Mouse (Mus musculus): ENCODE measurements around the gene Tmem200a. TPM values are rescaled to one million over a fixed set of nuclear protein-coding genes. Genes with fewer than 3 reads are reported as not detected.

The Tmem200a gene
- polyA plus RNA-seq, 1 experiment, result 11.9 TPM

DNA sequence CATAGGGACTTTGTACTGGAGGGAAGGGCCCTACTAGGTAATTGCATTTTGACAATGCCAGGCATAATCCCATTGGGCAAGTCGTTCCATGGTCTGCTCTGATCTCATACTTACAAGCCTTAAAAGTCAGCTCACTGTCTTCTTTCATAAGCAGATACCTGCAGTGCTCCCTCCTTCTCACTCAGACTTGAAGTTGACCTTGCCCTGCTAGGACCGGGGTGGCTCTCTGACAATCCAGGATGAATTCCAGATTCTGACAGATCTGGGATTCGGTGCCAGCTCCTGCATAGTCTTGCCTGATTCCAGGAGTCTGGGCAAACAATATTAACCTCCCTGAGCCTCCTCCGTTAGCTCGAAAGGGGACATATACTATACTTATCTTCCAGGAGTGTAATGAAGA is 6.9 kb downstream of the Tmem200a start:
- WGBS, result 78% methylated on average over 5 of the region's 5 CpGs
- no peak for TF ChIP-seq CTCF (IDR thresholded peaks at IDR 0.05; ENCODE audit: insufficient read depth, low read length)
- TF ChIP-seq POLR2A (IDR thresholded peaks at IDR 0.05; ENCODE audit: borderline replicate concordance, extremely low read depth, low read depth, low read length), result no peak
- Histone ChIP-seq H3K4me3 (replicated peaks; ENCODE audit: extremely low read depth, low read depth, low read length) (no peak overlapping the region), H3K4me1 (ENCODE audit: control insufficient read depth, insufficient read depth, low read length) (no peaks in the 10 kb centered on the region)
- no peak for DNase-seq

- TF ChIP-seq POLR2A (IDR thresholded peaks at IDR 0.05; ENCODE audit: borderline replicate concordance, extremely low read depth, low read depth, low read length) (no peak), CTCF (IDR thresholded peaks at IDR 0.05; ENCODE audit: insufficient read depth, low read length) (no peak)
- no peak for DNase-seq
- Histone ChIP-seq H3K4me1 (ENCODE audit: control insufficient read depth, insufficient read depth, low read length) (no peaks in the 10 kb centered on the region), H3K4me3 (replicated peaks; ENCODE audit: extremely low read depth, low read depth, low read length) (no peak overlapping the region)
- 86% methylated on average over 4 of the region's 4 CpGs for WGBS
Observed at GRCm38 (mm10) chr10:26063071-26063470, 15.8 kb downstream of the Tmem200a start.

DNA sequence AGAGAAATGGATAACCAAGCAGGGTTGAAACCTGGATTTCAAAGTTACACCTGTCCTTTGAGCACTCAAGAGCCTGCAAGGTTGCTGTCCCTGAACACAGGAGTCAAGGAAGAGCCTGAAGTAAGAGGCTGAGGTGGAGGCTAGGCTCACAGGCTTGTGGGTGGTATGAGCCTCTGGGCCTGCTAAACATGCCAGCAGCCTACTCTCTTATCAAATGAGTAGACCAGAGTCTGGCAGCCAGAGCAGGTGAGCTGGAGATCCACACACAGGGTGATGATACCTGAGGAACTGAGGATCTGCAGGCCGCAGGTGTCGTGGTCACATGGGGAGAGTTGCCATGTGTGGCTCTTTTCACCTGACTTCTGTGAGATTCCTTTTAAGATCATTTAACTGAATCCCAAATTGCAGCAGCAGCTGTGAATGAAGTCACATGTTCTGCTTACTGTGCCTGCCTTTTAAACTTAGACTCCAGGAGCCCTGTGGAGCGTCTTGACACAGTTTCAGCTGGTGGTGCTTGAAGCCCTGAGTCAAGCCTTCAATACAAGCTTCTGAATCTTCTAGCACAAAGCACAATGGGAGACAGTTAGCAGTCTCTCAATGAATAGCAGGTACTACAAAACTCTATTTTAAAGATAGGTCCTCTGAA is 19.1 kb downstream of the Tmem200a start:
- 91% methylated on average over 3 of the region's 3 CpGs for WGBS
- no peak overlapping the region for H3K4me3 ChIP-seq (replicated peaks; ENCODE audit: extremely low read depth, low read depth, low read length)
- DNase-seq, result no peak
- no peaks in the 10 kb centered on the region for H3K4me1 ChIP-seq (ENCODE audit: control insufficient read depth, insufficient read depth, low read length)
- TF ChIP-seq POLR2A (IDR thresholded peaks at IDR 0.05; ENCODE audit: borderline replicate concordance, extremely low read depth, low read depth, low read length) (no peak), CTCF (IDR thresholded peaks at IDR 0.05; ENCODE audit: insufficient read depth, low read length) (no peak)

DNA sequence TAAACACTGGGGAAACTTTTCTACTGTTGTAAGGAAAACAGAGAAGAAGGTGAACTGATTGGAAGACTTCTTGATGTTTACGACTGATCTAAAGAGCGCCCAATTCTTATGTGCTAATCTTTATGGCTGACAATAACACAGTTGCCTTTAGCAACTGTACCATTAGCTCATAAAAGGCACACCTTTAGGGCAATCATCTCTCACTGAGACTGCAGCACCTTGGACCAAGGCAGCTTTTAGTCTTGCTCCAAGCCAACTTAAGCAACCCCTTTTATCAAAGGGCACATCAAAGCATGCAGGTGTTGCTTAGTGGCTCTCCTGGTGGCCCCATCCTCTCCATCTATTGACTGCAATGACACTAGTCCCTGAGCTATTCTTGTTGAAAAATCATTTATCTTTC is 27.7 kb downstream of the Tmem200a start:
- 88% methylated on average over 2 of the region's 2 CpGs for WGBS
- no peak for DNase-seq
- TF ChIP-seq CTCF (IDR thresholded peaks at IDR 0.05; ENCODE audit: insufficient read depth, low read length), result no peak
- no peak for TF ChIP-seq POLR2A (IDR thresholded peaks at IDR 0.05; ENCODE audit: borderline replicate concordance, extremely low read depth, low read depth, low read length)

GRCm38 (mm10) chr10:26034931-26035330 is 43.9 kb downstream of the Tmem200a start:
- Histone ChIP-seq H3K4me3 (replicated peaks; ENCODE audit: extremely low read depth, low read depth, low read length) (no peak overlapping the region), H3K4me1 (ENCODE audit: control insufficient read depth, insufficient read depth, low read length) (no peaks in the 10 kb centered on the region)
- 72% methylated on average over 5 of the region's 5 CpGs for WGBS
- TF ChIP-seq POLR2A (IDR thresholded peaks at IDR 0.05; ENCODE audit: borderline replicate concordance, extremely low read depth, low read depth, low read length) (no peak), CTCF (IDR thresholded peaks at IDR 0.05; ENCODE audit: insufficient read depth, low read length) (no peak)
- DNase-seq, result no peak

More for the DNA sequence above, 27.7 kb downstream of the Tmem200a start:
- no peak overlapping the region for H3K4me3 ChIP-seq (replicated peaks; ENCODE audit: extremely low read depth, low read depth, low read length)
- H3K4me1 ChIP-seq (ENCODE audit: control insufficient read depth, insufficient read depth, low read length), result no peaks in the 10 kb centered on the region

- DNase-seq, result no peak
- TF ChIP-seq CTCF (IDR thresholded peaks at IDR 0.05; ENCODE audit: insufficient read depth, low read length) (no peak), POLR2A (IDR thresholded peaks at IDR 0.05; ENCODE audit: borderline replicate concordance, extremely low read depth, low read depth, low read length) (no peak)
- H3K4me1 ChIP-seq (ENCODE audit: control insufficient read depth, insufficient read depth, low read length), result no peaks in the 10 kb centered on the region
- H3K4me3 ChIP-seq (replicated peaks; ENCODE audit: extremely low read depth, low read depth, low read length), result no peak overlapping the region
- WGBS, result 69% methylated on average over 3 of the region's 3 CpGs
Observed at GRCm38 (mm10) chr10:26018740-26019139, 60.1 kb downstream of the Tmem200a start.

GRCm38 (mm10) chr10:26014298-26014697 is 64.6 kb downstream of the Tmem200a start:
- TF ChIP-seq CTCF (IDR thresholded peaks at IDR 0.05; ENCODE audit: insufficient read depth, low read length) (no peak), POLR2A (IDR thresholded peaks at IDR 0.05; ENCODE audit: borderline replicate concordance, extremely low read depth, low read depth, low read length) (no peak)
- no peaks in the 10 kb centered on the region for H3K4me1 ChIP-seq (ENCODE audit: control insufficient read depth, insufficient read depth, low read length)
- no peak for DNase-seq
- H3K4me3 ChIP-seq (replicated peaks; ENCODE audit: extremely low read depth, low read depth, low read length), result no peak overlapping the region
- WGBS, result 31% methylated on average over 1 of the region's 1 CpGs

GRCm38 (mm10) chr10:26008948-26009347 is 69.9 kb downstream of the Tmem200a start:
- WGBS, result 34% methylated on average over 5 of the region's 5 CpGs
- DNase-seq, result no peak
- TF ChIP-seq POLR2A (IDR thresholded peaks at IDR 0.05; ENCODE audit: borderline replicate concordance, extremely low read depth, low read depth, low read length) (no peak), CTCF (IDR thresholded peaks at IDR 0.05; ENCODE audit: insufficient read depth, low read length) (no peak)
- Histone ChIP-seq H3K4me3 (replicated peaks; ENCODE audit: extremely low read depth, low read depth, low read length) (no peak overlapping the region), H3K4me1 (ENCODE audit: control insufficient read depth, insufficient read depth, low read length) (no peaks in the 10 kb centered on the region; the same call in 1 of the 2 replicates)

DNA sequence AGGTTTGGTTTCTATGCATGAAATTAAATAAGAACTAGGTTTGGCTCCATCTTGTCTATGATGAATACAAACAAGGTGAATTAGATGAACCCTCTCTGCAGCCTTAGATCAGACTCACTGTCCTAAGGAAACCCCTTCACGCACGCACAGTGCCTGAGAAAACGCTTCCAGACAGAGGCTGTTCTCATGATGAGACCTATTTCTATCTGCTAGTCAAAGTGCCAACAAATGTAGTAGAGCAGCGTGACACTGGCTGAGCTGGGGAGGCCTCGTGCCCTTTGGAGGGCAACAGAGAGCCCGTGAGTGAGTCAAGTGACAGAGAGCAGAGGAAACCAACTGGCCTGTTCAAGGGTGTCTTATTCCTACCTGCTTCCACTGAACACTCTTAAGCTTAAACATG is 73.4 kb downstream of the Tmem200a start:
- no peak for DNase-seq
- H3K4me1 ChIP-seq (ENCODE audit: control insufficient read depth, insufficient read depth, low read length), result no peaks in the 10 kb centered on the region; the same call in 1 of the 2 replicates
- H3K4me3 ChIP-seq (replicated peaks; ENCODE audit: extremely low read depth, low read depth, low read length), result no peak overlapping the region
- no peak for TF ChIP-seq CTCF (IDR thresholded peaks at IDR 0.05; ENCODE audit: insufficient read depth, low read length)
- TF ChIP-seq POLR2A (IDR thresholded peaks at IDR 0.05; ENCODE audit: borderline replicate concordance, extremely low read depth, low read depth, low read length), result no peak
- 78% methylated on average over 6 of the region's 6 CpGs for WGBS

- TF ChIP-seq POLR2A (IDR thresholded peaks at IDR 0.05; ENCODE audit: borderline replicate concordance, extremely low read depth, low read depth, low read length) (no peak), CTCF (IDR thresholded peaks at IDR 0.05; ENCODE audit: insufficient read depth, low read length) (no peak)
- Histone ChIP-seq H3K4me1 (ENCODE audit: control insufficient read depth, insufficient read depth, low read length) (no peaks in the 10 kb centered on the region), H3K4me3 (replicated peaks; ENCODE audit: extremely low read depth, low read depth, low read length) (no peak overlapping the region)
- 94% methylated on average over 2 of the region's 2 CpGs for WGBS
- DNase-seq, result no peak
Observed at GRCm38 (mm10) chr10:26000893-26001292, 78.0 kb downstream of the Tmem200a start.

Data from lung, adult 2 months (tissue).